Mouse (Mus musculus) spleen, adult 2 months (tissue): ENCODE data around the gene Ntrk2.

ENCODE experiments used
- CTCF ChIP-seq: fragments of 200-500 bp; IDR thresholded peaks from 2 replicates; pipeline ENCODE4 v1.5.1; 2011; ENCODE audit warnings: mild to moderate bottlenecking, inconsistent platforms; ENCODE audit not compliant: insufficient read depth, insufficient read length, insufficient replicate concordance; ENCODE audit errors: extremely low read depth
- POLR2A ChIP-seq: fragments of 200-500 bp; IDR thresholded peaks from 2 replicates; pipeline ENCODE4 v1.6.1; 2011; ENCODE audit warnings: low read depth, low read length, inconsistent platforms

GRCm38 (mm10) chr13:59057886-59058285 is 251.5 kb downstream of the Ntrk2 start:
- TF ChIP-seq CTCF (no peak), POLR2A (no peak)
